Mouse (Mus musculus) intestine, embryonic 15.5 days (tissue): ENCODE data around the gene Gm21650. TPM values are rescaled to one million over a fixed set of nuclear protein-coding genes. Genes with fewer than 3 reads are reported as not detected.
"Not testable (repeated sequence)": the region's sequence is repeated elsewhere in the genome, so short reads cannot be mapped to it uniquely, and the experiment has no call there.

Experiments
- ATAC-seq: fragments of 200-750 bp; cut with Nextera tagmentation; 2 replicates; pipeline ENCODE4 v1.8.0; 2017; ENCODE audit warnings: moderate TSS enrichment, moderate library complexity
- H3K27ac ChIP-seq: fragments of 300-500 bp; sonication (generic); 2 replicates; pipeline ENCODE4 v1.5.1; 2015; ENCODE audit warnings: mild to moderate bottlenecking, inconsistent platforms
- H3K27me3 ChIP-seq: fragments of 300-500 bp; sonication (generic); replicated peaks from 2 replicates; pipeline ENCODE4 v1.6.1; 2015; ENCODE audit warnings: inconsistent platforms
- H3K36me3 ChIP-seq: fragments of 300-500 bp; sonication (generic); 2 replicates; pipeline ENCODE4 v1.6.1; 2015; ENCODE audit warnings: inconsistent platforms
- H3K4me1 ChIP-seq: fragments of 300-500 bp; sonication (generic); replicated peaks from 2 replicates; pipeline ENCODE4 v1.6.1; 2015; ENCODE audit warnings: inconsistent platforms
- H3K4me2 ChIP-seq: fragments of 300-500 bp; sonication (generic); replicated peaks from 2 replicates; pipeline ENCODE4 v1.6.1; 2015; ENCODE audit warnings: mild to moderate bottlenecking, inconsistent platforms
- H3K4me3 ChIP-seq: fragments of 300-500 bp; sonication (generic); replicated peaks from 2 replicates; pipeline ENCODE4 v1.5.1; 2015; ENCODE audit warnings: inconsistent platforms
- H3K9ac ChIP-seq: fragments of 300-500 bp; sonication (generic); 2 replicates; pipeline ENCODE4 v1.6.1; 2015; ENCODE audit warnings: inconsistent platforms
- H3K9me3 ChIP-seq: fragments of 300-500 bp; sonication (generic); 2 replicates; pipeline ENCODE4 v1.6.1; 2016; ENCODE audit warnings: inconsistent platforms
- WGBS: fragments of 180-500 bp; shearing (Covaris S2); methylation state at CpG from one replicate; pipeline ENCODE4 v1.1.7; 2015; 5-methylcytosine and 5-hydroxymethylcytosine counted together
- polyA plus RNA-seq: library from polyadenylated mRNA; unstranded; fragments of >200 nt; fragmentation: Nextera tagmentation; extraction: Ambion mirVana; gene quantifications from 2 replicates; pipeline ENCODE4 v1.2.1, GENCODE M21; 2015

Gm21650 gene
- polyA plus RNA-seq = not detected in 2 replicates

DNA sequence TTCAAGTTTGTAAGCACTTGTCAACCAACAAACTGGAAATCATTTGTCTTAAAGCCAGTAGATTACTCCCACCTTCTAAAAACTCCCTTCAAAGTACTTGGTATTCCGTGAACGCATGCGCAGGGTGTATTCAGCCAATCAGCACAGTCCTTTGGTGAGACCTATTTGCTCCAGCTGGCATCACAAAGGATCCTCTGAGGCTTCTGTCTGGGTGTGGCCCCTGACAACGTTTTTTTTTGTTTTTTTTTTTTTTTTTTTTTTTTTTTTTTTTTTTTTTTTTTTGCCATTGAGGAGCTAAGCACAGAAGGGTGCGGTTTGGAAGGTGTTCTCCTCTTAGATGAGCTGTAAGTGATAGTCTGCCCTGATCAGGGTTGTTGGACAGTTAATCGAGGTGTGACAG is at the start of gene Gm21650:
Gene Gm21650, plus strand, starts transcription at position 301 of the 400 bp plus-strand sequence.
- not testable (repeated sequence) for H3K27me3 ChIP-seq, H3K4me1 ChIP-seq, H3K36me3 ChIP-seq, H3K27ac ChIP-seq, H3K4me2 ChIP-seq, H3K4me3 ChIP-seq, H3K9ac ChIP-seq, H3K9me3 ChIP-seq, ATAC-seq
- WGBS = no CpG with 5 or more reads among the region's 6 CpGs
